Mouse (Mus musculus): ENCODE results near the gene Camk1d.

- no peak for TF ChIP-seq CTCF (IDR thresholded peaks at IDR 0.05; ENCODE audit: borderline replicate concordance, extremely low read depth, insufficient read depth, insufficient read length)
- no peak for TF ChIP-seq POLR2A (IDR thresholded peaks at IDR 0.05; ENCODE audit: borderline replicate concordance, extremely low read depth, insufficient read depth, insufficient read length, poor library complexity, severe bottlenecking)
Observed at GRCm38 (mm10) chr2:5643937-5644336, 70.4 kb downstream of the Camk1d start.
